Mouse (Mus musculus) adrenal gland, postnatal 10 days (tissue): ENCODE data around the gene Rundc3a. TPM values are rescaled to one million over a fixed set of nuclear protein-coding genes. Genes with fewer than 3 reads are reported as not detected.
"Not testable (repeated sequence)": the region's sequence is repeated elsewhere in the genome, so short reads cannot be mapped to it uniquely, and the experiment has no call there.

ENCODE experiments used
- DNase-seq: peaks from one replicate; pipeline ENCODE4 v3.0.0; 2021; ENCODE audit warnings: mixed read lengths
- total RNA-seq, 2 experiments: library from RNA; stranded (reverse); gene quantifications; 2 replicates each; pipeline ENCODE4 v1.2.3; 2021

Gene Rundc3a
- total RNA-seq, 2 experiments from 2014 or later: 21.2 to 34.3 TPM

DNA sequence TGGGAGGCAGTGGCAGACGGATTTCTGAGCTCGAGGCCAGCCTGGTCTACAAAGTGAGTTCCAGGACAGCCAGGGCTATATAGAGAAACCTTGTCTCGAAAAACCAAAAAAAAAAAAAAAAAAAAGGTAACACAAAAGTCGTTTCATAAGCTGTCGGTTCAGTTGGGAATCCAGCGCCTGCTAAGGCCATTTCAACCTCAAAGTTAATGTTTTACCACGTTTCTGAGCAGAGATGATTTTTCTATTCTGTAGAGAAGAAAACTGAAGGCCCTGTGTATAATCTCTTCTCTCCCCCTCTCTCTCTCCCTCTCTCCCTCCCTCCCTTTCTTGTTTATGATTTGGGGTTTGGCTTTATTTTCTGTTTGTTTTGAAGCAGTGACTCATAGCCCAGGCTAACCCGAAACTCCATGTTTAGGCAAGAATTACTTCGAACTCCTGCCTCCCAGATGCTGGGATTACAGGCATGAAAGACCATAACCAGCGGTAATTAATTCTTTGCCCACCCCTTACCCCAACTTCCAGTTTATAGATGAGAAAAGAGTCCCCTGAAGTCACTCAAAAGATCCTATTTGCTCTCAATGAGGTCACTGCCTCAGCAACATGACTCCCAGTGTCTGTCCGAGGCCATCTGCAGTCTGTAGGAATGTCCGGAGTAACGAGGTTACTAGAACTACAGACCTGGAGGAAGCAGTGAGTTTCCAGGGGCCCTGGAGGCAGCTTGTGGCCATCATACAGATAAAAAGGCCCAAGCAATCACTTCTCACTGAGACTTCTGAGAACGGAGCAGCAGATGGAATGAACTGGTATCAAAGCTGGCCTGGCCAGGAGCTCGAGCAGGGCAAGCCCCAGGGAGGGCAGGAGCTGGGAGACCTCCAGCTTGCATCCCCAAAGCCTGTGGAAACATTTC is 15.9 kb downstream of the Rundc3a start:
- no peak for DNase-seq

DNA sequence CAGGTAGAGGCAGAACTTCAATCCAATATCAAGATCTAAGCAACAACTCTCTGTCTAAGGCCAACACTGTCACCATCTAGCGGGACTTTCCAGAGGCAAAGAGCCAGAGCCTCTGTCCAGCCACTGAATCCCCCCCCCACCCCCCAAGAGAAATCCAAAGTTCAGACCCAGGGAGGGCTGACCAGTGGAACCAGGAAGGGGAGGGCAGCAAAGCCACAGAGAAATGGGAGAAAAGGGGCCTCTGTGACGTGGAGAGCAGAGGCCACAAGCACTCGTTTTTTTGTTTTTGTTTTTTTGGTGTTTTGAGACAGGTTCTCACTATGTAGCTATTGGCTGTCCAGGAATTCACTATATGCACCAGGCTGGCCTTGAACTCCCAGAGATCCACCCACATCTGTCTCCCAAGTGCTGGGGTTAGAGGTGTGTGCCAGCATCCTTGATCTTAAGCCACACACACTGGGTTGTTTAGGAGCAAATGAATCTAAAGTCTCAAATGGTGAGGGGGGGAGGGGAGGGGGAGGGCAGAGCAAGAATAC is 16.7 kb downstream of the Rundc3a start:
- DNase-seq: peak; percentile 31

DNA sequence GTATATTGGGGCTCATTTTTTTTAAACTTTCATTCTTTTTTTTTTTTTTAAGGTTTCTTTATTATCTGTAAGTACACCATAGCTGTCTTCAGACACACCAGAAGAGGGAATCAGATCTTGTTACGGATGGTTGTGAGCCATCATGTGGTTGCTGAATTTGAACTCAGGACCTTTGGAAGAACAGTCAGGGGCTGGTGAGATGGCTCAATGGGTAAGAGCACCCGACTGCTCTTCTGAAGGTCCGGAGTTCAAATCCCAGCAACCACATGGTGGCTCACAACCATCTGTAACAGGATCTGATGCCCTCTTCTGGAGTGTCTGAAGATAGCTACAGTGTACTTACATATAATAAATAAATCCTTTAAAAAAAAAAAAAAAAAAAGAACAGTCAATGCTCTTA is 17.1 kb downstream of the Rundc3a start:
- DNase-seq: not testable (repeated sequence)

DNA sequence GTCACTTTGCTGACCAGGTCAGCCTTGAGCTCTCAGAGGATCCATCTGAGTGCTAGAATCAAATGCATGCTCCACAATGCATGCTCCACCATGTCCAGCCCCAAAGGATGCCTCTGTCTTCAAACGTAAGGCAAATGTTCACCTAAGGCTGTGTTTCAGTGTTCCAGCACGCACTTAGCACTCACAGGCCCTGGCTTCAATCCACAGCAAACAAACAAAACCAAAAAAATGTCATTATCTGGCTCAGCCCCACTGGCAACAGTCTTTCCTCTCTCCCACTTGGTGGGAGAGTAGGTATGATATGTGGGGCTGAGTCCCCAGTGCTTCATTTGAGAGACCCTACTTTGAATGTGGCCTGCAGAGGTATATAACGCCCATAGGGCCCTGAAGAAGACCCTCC is 17.9 kb downstream of the Rundc3a start:
- no peak for DNase-seq

DNA sequence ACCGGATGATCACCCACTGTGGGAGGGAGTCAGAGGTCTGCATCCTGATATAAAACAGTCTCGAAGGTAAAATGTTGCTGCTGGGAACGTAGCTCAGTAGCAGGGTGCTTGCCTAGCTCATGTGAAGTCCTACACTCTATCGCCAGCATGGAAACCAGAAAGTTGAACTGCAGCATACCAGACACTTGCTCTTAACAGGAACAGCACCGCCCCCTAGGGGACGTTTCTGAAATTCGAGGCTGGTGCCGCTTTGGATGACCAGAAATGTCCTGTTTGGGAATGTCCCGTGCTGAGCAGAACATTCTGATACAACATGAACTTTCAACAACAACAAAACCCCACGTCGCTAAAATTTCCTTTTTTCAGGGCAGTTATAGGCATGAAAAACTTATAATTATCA is 18.5 kb downstream of the Rundc3a start:
- peak; percentile 96 for DNase-seq

DNA sequence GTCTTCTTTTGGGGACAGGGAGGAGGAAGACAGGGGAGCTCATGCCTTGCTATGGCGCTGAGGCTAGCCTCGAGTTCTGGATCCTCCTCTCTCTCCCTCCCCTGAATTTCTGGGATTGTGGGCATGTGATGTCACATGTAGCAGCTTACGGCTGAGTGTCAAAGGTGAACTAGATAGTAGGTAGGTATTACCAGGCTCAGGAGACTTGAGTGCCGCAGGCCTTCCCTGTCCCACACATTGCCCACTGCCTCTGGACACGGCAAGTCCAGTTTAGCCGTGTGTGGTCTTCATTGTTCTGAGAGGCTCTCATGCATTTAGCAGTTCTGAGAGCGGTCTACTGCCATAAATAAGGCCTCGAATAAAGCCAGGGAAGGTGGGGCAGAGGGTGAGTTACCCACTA is 19.9 kb downstream of the Rundc3a start:
- no peak for DNase-seq

DNA sequence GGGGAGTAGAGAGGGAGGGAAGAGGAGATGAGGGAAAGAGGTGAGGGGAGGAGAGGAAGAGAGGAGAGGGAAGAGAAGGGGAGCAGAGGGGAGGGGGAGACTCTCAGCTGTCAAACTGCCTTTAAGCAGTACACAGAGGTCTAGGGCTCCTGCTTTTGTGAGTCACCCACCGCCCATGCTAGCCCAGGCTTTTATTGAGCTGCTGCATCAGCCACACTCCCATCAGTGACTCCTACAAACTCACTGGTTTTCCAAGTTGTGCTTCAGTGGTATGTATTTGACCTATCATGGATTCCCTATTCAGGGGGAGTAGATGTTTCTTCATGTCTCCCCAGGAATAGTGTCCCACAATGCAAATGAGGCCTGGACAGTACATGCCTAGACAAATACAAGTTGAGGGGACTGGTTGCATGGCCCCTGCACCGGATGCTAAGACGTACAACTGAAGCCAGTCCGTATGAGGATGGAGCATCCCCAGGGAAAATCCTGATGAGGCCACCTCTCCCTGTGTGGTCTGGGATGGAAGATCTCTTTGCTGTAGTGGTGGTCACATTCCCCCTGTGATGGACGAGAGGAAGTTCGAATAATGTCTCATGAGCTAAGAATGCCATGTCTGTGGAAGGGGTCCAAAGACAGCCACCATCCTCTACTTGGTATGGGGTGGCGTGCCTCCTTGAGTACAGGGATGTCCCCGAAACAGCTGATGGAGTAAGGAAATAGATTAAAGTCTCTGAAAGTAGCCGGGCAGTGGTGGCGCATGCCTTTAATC is 22.0 kb downstream of the Rundc3a start:
- no peak for DNase-seq

DNA sequence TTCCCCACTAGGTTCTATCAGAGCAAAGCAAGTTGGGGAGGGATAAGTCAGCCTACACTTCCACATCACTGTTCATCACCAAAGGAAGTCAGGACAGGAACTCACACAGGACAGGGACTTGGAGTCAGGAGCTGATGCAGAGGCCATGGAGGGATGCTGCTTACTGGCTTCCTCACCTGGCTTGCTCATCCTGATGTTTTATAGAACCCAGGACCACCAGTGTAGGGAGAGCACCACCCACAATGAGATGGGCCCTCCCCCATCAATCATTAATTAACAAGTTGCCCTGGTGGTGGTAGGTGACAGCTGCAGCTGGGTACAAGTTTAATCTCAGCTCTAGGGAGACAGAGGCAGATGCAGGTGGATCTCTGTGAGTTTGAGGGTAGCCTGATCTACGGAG is 24.0 kb downstream of the Rundc3a start:
- DNase-seq: no peak

DNA sequence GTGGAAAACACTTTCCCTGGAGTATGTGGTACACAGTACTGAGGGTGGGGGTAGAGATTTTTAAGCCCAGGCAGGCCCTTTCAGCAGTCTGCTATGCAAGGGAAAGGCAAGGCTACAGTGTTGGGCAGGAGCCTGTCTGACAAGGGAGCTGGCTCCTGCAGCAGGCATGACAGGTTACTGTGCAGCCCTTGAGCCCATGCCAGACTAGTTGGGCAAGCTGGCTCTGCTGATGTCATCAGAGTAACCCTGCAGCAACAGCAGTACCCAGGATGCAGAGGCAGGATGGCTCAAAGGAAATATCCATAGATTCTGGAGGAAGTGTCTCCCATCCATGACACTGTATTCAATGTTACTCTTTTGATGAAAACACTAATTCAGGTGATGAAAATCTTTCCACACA is 25.7 kb downstream of the Rundc3a start:
- peak; percentile 85 for DNase-seq

DNA sequence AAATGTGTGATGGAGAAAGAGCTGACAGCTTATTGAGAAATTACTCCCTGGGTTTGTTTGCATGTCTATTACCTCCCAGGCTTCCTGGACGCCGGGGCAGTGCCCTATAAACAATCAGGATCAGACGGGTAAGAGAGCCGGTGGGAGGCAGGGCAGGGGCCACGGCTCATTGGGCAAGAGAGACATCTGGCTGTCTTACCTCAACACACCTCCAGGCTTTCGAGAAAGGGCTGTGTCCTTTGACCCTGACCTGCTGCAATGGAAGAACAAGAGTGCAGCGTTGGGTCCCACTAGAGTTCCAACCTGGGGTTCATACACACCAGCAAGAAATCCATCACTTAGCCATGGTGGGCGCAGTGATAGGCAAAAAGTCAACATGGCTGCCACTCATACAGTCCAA is 28.4 kb downstream of the Rundc3a start:
- DNase-seq: no peak

DNA sequence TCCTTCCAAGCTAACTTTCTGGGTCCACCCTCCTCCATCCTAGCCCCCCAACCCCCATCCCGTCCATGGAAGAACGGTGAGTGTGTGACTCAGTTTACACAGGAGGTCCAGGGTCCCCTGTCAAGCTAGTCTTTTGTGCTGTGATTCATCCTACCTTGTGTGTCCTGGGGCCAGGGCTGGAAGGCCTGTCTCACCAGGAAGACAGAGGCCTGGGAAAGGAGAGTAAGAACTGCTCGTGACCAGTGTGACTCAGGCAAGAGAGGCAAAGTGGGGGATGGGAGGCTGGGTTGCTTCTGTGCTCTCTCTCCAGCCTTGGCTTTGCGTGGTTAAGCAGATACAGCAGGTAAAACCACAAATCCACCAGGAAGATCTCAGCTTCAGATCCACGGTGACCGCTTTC is 31.5 kb downstream of the Rundc3a start:
- DNase-seq: peak; percentile 54

DNA sequence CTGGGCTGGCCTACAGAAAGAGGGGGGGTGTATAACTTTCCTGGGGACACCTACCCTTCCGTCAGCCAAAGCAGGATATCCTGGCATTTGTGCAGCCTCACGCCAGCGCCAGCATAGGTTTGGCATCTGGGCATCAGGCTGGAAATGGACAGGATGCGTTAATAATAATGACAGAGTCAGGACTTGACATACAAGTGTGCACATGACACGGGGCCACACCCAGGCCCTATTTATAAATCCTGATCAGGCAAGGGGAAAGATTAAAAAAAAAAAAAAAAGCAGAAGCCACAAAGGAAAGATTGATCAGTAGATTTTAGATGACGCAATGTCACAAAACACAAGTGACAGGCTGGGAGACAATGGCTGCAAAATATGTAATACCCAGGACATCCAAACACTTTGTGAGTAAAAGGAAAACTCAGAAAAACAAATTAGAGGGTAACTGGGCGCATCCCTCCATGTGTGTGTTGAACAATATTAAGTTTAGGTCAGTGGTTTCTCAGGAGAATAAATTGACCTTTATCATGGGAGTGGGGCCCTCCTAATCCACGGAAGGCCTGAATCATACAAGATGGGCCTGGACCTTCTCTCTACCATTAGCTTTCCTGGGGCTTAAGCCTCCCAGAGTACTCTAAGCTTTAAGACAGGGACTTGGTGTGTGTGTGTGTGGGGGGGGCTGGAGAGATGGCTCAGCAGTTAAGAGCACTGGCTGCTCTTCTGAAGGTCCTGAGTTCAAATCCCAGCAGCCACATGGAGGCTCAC is 32.5 kb downstream of the Rundc3a start:
- DNase-seq: peak; percentile 18

DNA sequence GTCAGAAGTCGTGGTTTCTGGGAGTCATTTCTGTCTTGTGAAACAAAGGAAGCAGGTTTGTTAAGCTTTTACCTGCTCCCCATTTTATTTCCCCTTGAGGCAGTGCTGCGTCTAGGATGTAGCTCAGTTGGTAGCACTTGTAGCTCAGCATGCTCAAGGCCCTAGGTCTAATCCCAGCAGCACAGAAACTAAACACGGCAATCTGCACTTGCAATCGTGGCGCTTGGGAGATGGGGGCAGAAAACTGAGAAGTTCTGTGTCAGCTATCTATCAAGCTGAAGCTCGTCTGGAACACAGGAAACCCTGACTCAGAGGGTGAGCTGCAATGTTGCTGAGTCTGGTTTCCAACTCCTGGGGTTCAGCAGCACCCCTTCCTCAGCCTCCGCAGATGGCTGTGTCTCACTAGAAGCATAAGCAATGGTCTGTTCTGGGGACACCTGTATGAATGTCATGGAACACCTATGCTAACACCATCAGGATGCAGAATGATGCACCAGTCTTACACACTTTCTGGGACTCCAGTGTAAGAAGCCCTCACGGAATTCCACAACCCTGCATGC is 35.9 kb downstream of the Rundc3a start:
- no peak for DNase-seq

DNA sequence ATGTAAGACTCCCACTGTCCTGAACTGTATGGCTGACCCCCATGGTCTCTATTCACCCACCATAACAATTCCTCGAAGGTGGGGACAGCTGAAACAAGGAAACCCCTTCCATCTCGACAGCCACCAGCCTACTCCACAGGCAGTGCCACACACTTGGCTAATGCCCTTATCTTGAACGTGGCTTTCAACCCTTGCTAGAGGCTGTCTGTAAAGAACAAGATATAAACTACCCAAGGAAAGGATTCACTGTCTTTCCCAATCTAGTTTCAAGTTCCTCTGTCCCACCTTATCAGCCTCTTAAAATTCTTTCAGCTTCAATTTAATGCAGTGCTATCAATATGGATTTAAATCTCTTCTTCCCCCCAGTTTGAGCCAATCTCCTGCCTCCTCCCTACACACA is 36.3 kb downstream of the Rundc3a start:
- DNase-seq: no peak

DNA sequence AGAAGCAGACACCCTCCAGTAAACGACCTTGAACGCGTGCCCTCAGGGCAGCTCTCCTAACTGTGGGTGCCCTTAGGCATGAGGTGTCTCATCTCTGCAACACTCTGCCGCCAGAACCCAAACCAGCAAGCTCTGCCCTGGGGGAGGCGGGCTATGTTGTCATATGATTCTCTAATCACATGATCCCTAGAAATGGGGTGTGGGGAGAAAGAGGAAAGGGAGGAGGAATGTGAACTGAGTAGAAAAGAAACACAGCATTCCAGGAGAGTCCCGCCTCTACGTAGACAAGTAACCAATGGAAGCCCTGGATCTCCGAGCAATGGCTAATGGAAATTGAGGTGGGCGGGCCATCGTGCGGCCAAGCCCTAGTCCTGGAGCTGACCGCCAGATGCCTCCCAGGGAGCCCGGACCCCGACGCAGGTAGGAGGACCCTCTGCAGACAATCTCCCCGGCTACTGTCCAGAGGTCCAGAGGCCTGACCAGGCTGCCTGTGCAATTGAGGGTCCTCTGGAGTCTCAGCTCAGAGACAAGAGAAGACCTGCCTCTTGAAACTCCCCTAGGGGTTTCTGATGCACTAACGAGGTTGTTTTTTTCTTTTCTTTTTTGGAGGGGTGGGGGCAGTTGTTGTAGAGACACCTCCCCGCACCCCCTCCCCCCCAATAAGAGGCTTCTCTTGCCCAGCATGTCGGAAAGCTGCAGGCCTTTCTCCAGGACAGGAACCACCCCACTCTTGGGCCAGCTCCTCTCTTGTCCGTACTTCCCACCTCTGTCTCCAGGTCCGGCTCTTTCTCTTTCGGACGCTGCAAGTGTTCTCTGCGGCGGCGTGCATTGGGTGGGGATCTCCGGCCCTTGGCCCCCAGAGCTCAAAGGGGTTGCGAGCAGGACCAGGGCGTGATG is 37.2 kb downstream of the Rundc3a start, which contains the start of gene Grn:
TSS of gene Grn (plus strand) at position 195 of the 897 bp plus-strand sequence.
- DNase-seq: peak; percentile 91

DNA sequence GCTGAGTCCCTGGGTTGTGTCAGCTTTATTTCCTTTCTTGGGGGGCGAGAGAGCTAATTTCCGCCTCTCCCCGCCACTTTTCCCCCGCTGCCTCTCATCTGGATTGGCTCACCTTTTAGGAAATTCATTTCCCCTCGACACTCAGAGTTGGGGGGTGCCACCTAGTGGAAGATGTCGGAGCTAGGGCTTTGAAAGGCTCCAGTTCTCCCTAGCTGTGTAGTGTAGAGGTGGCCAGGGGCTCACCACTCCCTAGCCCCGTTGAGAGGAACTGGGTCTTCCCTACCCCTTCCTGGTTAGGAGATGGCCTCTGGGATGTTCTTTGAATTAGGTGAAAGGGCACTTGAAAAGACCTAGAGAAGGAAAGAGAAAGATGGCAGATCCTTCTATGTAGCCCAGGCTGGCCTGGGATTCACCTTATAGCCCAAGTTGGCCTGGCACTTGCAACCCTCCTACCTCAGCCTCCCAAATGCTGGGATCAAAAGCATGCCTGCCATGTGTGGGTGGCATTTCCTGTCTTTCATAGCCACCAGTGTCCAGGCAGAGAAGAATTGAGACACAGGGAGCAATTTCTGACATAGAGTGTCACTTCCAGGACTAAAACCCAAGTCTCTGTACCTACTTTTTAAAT is 37.9 kb downstream of the Rundc3a start:
- peak; percentile 88 for DNase-seq

DNA sequence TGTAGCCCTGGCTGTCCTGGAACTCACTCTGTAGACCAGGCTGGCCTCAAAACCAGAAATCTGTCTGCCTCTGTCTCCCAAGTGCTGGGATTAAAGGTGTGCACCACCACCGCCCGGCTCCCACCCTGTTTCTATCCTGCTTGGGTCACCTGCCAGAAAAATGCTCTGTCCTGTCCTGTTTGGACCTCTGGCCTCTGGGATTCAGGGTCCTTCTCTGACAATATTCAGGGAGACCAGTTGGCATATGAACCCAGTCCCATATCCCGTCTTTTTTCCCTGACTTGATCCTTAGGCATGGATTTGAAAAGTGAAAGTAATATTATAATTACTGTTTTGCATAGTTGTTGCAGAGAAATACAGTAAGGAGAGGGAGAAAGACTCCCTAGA is 38.5 kb downstream of the Rundc3a start:
- DNase-seq: no peak

DNA sequence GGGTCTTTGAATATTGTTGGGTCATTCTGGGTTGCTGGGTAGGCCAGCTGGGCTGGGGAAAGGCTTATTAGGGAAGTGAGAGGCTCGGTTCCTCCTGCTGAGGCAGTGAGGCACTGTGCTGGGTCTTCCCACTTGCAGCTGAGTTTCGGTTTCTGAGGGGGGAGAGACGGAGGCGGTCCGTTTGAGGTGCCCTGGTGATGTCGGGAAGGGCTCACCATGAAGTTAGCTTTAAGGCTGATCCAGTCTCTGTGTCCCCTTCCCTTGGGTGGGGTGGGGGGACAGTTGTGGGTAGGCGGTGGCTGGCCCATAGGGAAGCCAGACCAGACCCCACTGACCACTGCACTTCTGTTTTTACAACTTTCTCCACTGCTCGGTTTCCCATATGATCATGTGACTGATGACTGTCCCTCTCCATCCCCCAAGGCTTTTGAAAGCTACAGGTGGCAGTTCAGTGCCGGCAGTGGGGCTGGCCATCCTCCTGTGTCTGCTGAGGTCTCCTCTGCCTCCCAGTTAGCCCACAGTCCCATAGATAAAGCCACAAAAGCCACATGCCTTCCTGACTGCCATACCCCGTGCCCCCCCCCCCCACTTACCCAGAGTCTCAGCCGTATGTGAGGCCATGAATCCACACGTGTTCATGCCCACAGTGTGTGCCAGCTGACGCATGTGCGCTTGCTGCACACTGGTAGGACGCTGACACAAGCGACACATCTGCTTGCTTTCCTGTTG is 39.1 kb downstream of the Rundc3a start:
- DNase-seq: peak; percentile 28

DNA sequence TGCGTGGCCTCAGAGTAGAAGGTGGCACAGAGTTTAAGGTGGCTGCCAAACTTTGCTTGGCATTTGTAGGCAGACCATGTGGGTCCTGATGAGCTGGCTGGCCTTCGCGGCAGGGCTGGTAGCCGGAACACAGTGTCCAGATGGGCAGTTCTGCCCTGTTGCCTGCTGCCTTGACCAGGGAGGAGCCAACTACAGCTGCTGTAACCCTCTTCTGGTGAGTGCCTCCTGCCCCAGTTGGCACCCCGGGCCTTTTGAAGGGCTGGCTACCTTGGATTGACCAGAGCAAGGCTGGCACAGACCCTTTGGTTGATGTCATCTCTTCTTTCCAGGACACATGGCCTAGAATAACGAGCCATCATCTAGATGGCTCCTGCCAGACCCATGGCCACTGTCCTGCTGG is 39.7 kb downstream of the Rundc3a start:
- peak; percentile 86 for DNase-seq

DNA sequence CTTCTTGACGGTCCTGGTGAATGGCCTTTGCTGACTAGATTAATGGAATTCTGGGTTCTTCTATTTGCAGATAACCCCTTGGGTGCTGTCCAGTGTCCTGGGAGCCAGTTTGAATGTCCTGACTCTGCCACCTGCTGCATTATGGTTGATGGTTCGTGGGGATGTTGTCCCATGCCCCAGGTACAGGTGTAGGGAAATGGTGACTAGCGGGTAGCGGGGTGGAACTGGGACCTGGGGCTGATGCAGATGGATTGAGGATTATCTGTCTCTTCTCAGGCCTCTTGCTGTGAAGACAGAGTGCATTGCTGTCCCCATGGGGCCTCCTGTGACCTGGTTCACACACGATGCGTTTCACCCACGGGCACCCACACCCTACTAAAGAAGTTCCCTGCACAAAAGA is 40.7 kb downstream of the Rundc3a start:
- no peak for DNase-seq
